Comparison of ENCODE assay signal across 18 mouse cellular contexts in the genomic region with DNA sequence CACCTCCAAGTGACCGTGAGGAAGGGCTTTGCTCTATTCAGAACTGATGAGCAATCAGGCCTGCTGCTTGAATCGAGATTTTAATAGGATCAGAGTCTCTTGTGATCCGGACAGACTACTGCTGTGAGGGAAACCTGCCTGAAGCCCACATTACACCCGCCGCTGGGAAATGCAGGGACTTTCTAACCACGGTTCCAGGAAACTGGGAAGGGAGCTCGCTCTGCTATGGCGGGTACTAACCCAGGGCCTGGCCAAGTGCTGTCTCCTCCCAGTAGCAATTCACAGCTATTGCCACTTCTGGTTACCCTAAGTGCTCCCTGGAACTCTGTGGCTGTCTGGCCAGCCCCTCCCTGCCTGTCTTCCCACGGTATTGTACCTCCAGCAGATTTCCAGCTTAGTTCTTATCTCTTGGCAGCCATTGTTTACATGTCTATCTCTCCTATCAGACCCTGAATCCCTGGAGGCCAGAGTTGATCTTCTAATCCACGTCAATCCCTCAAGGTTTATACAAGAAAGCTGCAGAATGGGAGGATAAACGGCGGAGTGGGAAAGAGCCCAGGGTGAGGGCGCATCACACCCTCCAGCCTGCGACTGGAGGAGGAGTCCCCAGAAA. TPM values are rescaled to one million over a fixed set of nuclear protein-coding genes. Genes with fewer than 3 reads are reported as not detected.
A peak's percentile ranks its signal among the peaks of the same experiment; 100 is the strongest.
DNase-seq lines count a peak whose midpoint lies in the region; ATAC-seq and TF ChIP-seq lines count a peak whose summit lies in the region.
"Had no signal": no experiment of that assay in that cellular context is flagged by ENCODE, and none has a peak within 500 bp of the region (broad histone marks: within the 10 kb centered on the region; RNA-seq: fewer than 3 reads in every experiment).

No protein-coding gene starts in this region.

- no peak for ATAC-seq in heart, embryonic 12.5 days (ENCODE audit: insufficient number of reproducible peaks, low FRiP score)
- ATAC-seq in stomach, embryonic 15.5 days (ENCODE audit: insufficient read depth, low FRiP score, low read depth), result 0 out of 2 replicates have a peak, but pooled peaks have one; percentile 5
- no peak for ATAC-seq in stomach, postnatal 0 days (ENCODE audit: low FRiP score, low TSS enrichment)
- ATAC-seq in midbrain, embryonic 14.5 days (ENCODE audit: low FRiP score, low TSS enrichment), result no peak
- ATAC-seq: forebrain, embryonic 14.5 days; liver, embryonic 12.5 days had no signal

- no peak for TF ChIP-seq CTCF in stomach, postnatal 0 days (IDR thresholded peaks at IDR 0.05; ENCODE audit: low read depth)
- TF ChIP-seq CTCF in thymus, adult 2 months (IDR thresholded peaks at IDR 0.05; ENCODE audit: borderline replicate concordance, control insufficient read depth, extremely low read depth, insufficient read depth, low read length, poor library complexity), result no peak

- peaks cover 13% of the 10 kb centered on the region for H3K9me3 ChIP-seq in heart, embryonic 12.5 days (replicated peaks)
- H3K9me3 ChIP-seq in stomach, embryonic 15.5 days, result no peaks in the 10 kb centered on the region
- H3K9me3 ChIP-seq in stomach, postnatal 0 days (ENCODE audit: control insufficient read depth, low read length), result no peaks in the 10 kb centered on the region
- no peaks in the 10 kb centered on the region for H3K9me3 ChIP-seq in midbrain, embryonic 14.5 days (ENCODE audit: control insufficient read depth, low read length)
- H3K9me3 ChIP-seq: hindbrain, embryonic 15.5 days had no signal

- peaks cover 30% of the 10 kb centered on the region for H3K4me1 ChIP-seq in heart, embryonic 12.5 days (replicated peaks)
- peaks cover 16% of the 10 kb centered on the region; the same call in 1 of the 2 replicates for H3K4me1 ChIP-seq in stomach, embryonic 15.5 days
- H3K4me1 ChIP-seq in stomach, postnatal 0 days (replicated peaks; ENCODE audit: control insufficient read depth, insufficient read depth), result no peaks in the 10 kb centered on the region
- H3K4me1 ChIP-seq in midbrain, embryonic 14.5 days (ENCODE audit: control insufficient read depth, insufficient read depth, low read length), result no peaks in the 10 kb centered on the region
- no peaks in the 10 kb centered on the region for H3K4me1 ChIP-seq in thymus, adult 2 months (replicated peaks; ENCODE audit: control insufficient read depth, insufficient read depth, low read length)
- H3K4me1 ChIP-seq: hindbrain, embryonic 15.5 days had no signal

- TF ChIP-seq POLR2A in thymus, adult 2 months (IDR thresholded peaks at IDR 0.05; ENCODE audit: control insufficient read depth, extremely low read depth, insufficient read depth, low read length, poor library complexity), result no peak

- TF ChIP-seq EP300 in stomach, postnatal 0 days (optimal IDR thresholded peaks at IDR 0.05), result no peak

- 0 out of 2 replicates have a peak overlapping the region, but pooled peaks have one; percentile 16 for H3K4me2 ChIP-seq in heart, embryonic 12.5 days
- H3K4me2 ChIP-seq in stomach, embryonic 15.5 days, result no peak overlapping the region
- no peak overlapping the region for H3K4me2 ChIP-seq in stomach, postnatal 0 days (replicated peaks; ENCODE audit: low read depth)
- H3K4me2 ChIP-seq in midbrain, embryonic 14.5 days (ENCODE audit: low read length), result peak overlapping the region; percentile 6; the same call in 1 of the 2 replicates
- H3K4me2 ChIP-seq: hindbrain, embryonic 15.5 days; liver, embryonic 12.5 days had no signal

- no peak overlapping the region for H3K4me3 ChIP-seq in heart, embryonic 12.5 days
- H3K4me3 ChIP-seq in stomach, embryonic 15.5 days (replicated peaks), result no peak overlapping the region
- H3K4me3 ChIP-seq in stomach, postnatal 0 days (ENCODE audit: low read depth, low read length), result no peak overlapping the region
- no peak overlapping the region for H3K4me3 ChIP-seq in midbrain, embryonic 14.5 days (replicated peaks; ENCODE audit: low read depth, low read length)
- no peak overlapping the region for H3K4me3 ChIP-seq in thymus, adult 2 months (ENCODE audit: control insufficient read depth, insufficient read depth, low read length)
- H3K4me3 ChIP-seq: hindbrain, embryonic 15.5 days; liver, embryonic 12.5 days; megakaryocyte, embryonic 14.5 days had no signal

- H3K36me3 ChIP-seq in heart, embryonic 12.5 days, result no peaks in the 10 kb centered on the region
- H3K36me3 ChIP-seq in stomach, embryonic 15.5 days, result no peaks in the 10 kb centered on the region
- H3K36me3 ChIP-seq in stomach, postnatal 0 days (ENCODE audit: control insufficient read depth, insufficient read depth, low read length), result no peaks in the 10 kb centered on the region
- H3K36me3 ChIP-seq in midbrain, embryonic 14.5 days (ENCODE audit: control insufficient read depth, insufficient read depth, low read length), result no peaks in the 10 kb centered on the region
- no peaks in the 10 kb centered on the region for H3K36me3 ChIP-seq in thymus, adult 2 months (ENCODE audit: control insufficient read depth, insufficient read depth, low read length)
- H3K36me3 ChIP-seq: G1E; hindbrain, embryonic 15.5 days had no signal

- WGBS in heart, embryonic 12.5 days, result 24% methylated on average over 14 of the region's 14 CpGs
- 39% methylated on average over 14 of the region's 14 CpGs for WGBS in stomach, embryonic 15.5 days
- WGBS in stomach, postnatal 0 days, result 32% methylated on average over 14 of the region's 14 CpGs
- 20% methylated on average over 14 of the region's 14 CpGs for WGBS in midbrain, embryonic 14.5 days
- WGBS in thymus, adult 2 months, result 92% methylated on average over 14 of the region's 14 CpGs

- DNase-seq in heart, adult 8-10 months (ENCODE audit: low spot score), result no peak
- DNase-seq in stomach, postnatal 0 days (ENCODE audit: low spot score), result no peak
- peak; percentile 32 for DNase-seq in midbrain, embryonic 14.5 days
- DNase-seq in thymus, adult 2 months, result no peak
- no peak for DNase-seq in spleen, postnatal 36 days (ENCODE audit: low spot score in 2 of 2)
- DNase-seq: adrenal gland, postnatal 10 days; cerebellum, adult 8-10 months; embryo, embryonic 11 days; gastrocnemius, postnatal 14 days; kidney, adult 8-10 months; kidney, postnatal 36 days had no signal

- no peak overlapping the region for H3K27ac ChIP-seq in heart, embryonic 12.5 days (ENCODE audit: poor library complexity, severe bottlenecking)
- H3K27ac ChIP-seq in stomach, embryonic 15.5 days, result no peak overlapping the region
- H3K27ac ChIP-seq in stomach, postnatal 0 days (replicated peaks), result no peak overlapping the region
- no peak overlapping the region for H3K27ac ChIP-seq in midbrain, embryonic 14.5 days (replicated peaks; ENCODE audit: low read depth, low read length)
- H3K27ac ChIP-seq in thymus, adult 2 months (ENCODE audit: control insufficient read depth, insufficient read depth, low read length), result no peak overlapping the region
- H3K27ac ChIP-seq: hindbrain, embryonic 15.5 days; liver, embryonic 12.5 days had no signal

- peaks cover 21% of the 10 kb centered on the region for H3K27me3 ChIP-seq in heart, embryonic 12.5 days (replicated peaks)
- H3K27me3 ChIP-seq in stomach, embryonic 15.5 days (replicated peaks), result no peaks in the 10 kb centered on the region
- no peaks in the 10 kb centered on the region for H3K27me3 ChIP-seq in stomach, postnatal 0 days (ENCODE audit: control insufficient read depth, insufficient read depth, low read length)
- H3K27me3 ChIP-seq in midbrain, embryonic 14.5 days (ENCODE audit: control insufficient read depth, insufficient read depth, low read length), result no peaks in the 10 kb centered on the region
- H3K27me3 ChIP-seq in thymus, adult 2 months (ENCODE audit: control insufficient read depth, insufficient read depth, low read length), result no peaks in the 10 kb centered on the region
- H3K27me3 ChIP-seq: hindbrain, embryonic 15.5 days; liver, embryonic 12.5 days had no signal

- H3K9ac ChIP-seq in heart, embryonic 12.5 days, result no peak overlapping the region
- no peak overlapping the region for H3K9ac ChIP-seq in stomach, embryonic 15.5 days
- no peak overlapping the region for H3K9ac ChIP-seq in stomach, postnatal 0 days (ENCODE audit: low read length)
- H3K9ac ChIP-seq in midbrain, embryonic 14.5 days (replicated peaks; ENCODE audit: low read length), result no peak overlapping the region
- H3K9ac ChIP-seq: hindbrain, embryonic 15.5 days; liver, embryonic 12.5 days had no signal

RNA-seq across cellular contexts. Expression of gene Hdac7, which starts 18.7 kb away (rescaled TPM):
- 27.4 and 27.8 TPM in 2 replicates for polyA plus RNA-seq in heart, embryonic 12.5 days (2016; fragmentation: Nextera tagmentation; extraction: Ambion mirVana)
- total RNA-seq in heart, adult 8-10 months (2022), result 10 to 100 TPM; 22.9 to 29.0 (median 26.5) TPM
- 22.1 and 23.6 TPM in 2 replicates for polyA plus RNA-seq in stomach, embryonic 15.5 days (2015; fragmentation: Nextera tagmentation; extraction: Ambion mirVana)
- 8.0 and 9.4 TPM in 2 replicates for polyA plus RNA-seq in stomach, postnatal 0 days (2015; fragmentation: Nextera tagmentation; extraction: Ambion mirVana)
- polyA plus RNA-seq in midbrain, embryonic 14.5 days (2014; fragmentation: Nextera tagmentation; extraction: Ambion mirVana), result 29.8 and 30.5 TPM in 2 replicates
- 827 and 963 TPM in 2 replicates for polyA plus RNA-seq in thymus, adult 2 months (2012; rRNA removed)

RNA-seq across cellular contexts. Expression of gene Vdr, which starts 47.4 kb away (rescaled TPM):
- polyA plus RNA-seq in heart, embryonic 12.5 days (2016; fragmentation: Nextera tagmentation; extraction: Ambion mirVana), result 1.4 and 1.6 TPM in 2 replicates
- total RNA-seq in heart, adult 8-10 months (2022), result 1 to 10 TPM in 3 of 4 experiments, under 1 TPM in 1; 0.98 to 1.6 (median 1.4) TPM
- polyA plus RNA-seq in stomach, embryonic 15.5 days (2015; fragmentation: Nextera tagmentation; extraction: Ambion mirVana), result 1.7 and 2.5 TPM in 2 replicates
- 1.4 and 1.5 TPM in 2 replicates for polyA plus RNA-seq in stomach, postnatal 0 days (2015; fragmentation: Nextera tagmentation; extraction: Ambion mirVana)
- not detected in 2 replicates for polyA plus RNA-seq in midbrain, embryonic 14.5 days (2014; fragmentation: Nextera tagmentation; extraction: Ambion mirVana)
- 5.3 and 6.2 TPM in 2 replicates for polyA plus RNA-seq in thymus, adult 2 months (2012; rRNA removed)

Comparison
In these comparisons a context has a peak if more than half of its experiments do, and no peak if none do; other contexts are left out.
1. H3K4me2 ChIP-seq: peak in heart, embryonic 12.5 days (single experiment) and midbrain, embryonic 14.5 days (single experiment); none in stomach, embryonic 15.5 days (single experiment) and stomach, postnatal 0 days (single experiment).
2. RNA of gene Hdac7, which starts 18.7 kb away (polyA plus RNA-seq): 827 to 963 TPM in thymus, adult 2 months; 29.8 to 30.5 TPM in midbrain, embryonic 14.5 days, 27.4 to 27.8 TPM in heart, embryonic 12.5 days, 22.1 to 23.6 TPM in stomach, embryonic 15.5 days and 8.0 to 9.4 TPM in stomach, postnatal 0 days; every median in the first group is over 10 times any median in the second.